Mouse (Mus musculus) CH12.LX (cell line): Measurements from ENCODE around the gene Slc28a1. TPM values are rescaled to one million over a fixed set of nuclear protein-coding genes. Genes with fewer than 3 reads are reported as not detected.

Experiments used
- DNase-seq: peaks from one replicate; pipeline ENCODE4 v3.0.0-alpha.2; 2013; ENCODE audit errors: extremely low read depth
- H3K27ac ChIP-seq: 2 replicates; pipeline ENCODE4 v1.5.1; 2012; ENCODE audit warnings: low read depth, mild to moderate bottlenecking, control low read depth, moderate library complexity; ENCODE audit not compliant: insufficient read depth
- H3K27me3 ChIP-seq: replicated peaks from 2 replicates; pipeline ENCODE3; 2012; ENCODE audit warnings: inconsistent platforms
- H3K36me3 ChIP-seq, 2 experiments: replicated peaks in 1 of 2; 2 replicates each; pipeline versions ENCODE3 to v1.6.1; 2012; ENCODE audit warnings: inconsistent platforms in 1 of 2, low read length in 1 of 2, mild to moderate bottlenecking in 1 of 2, mixed read lengths in 1 of 2, moderate library complexity in 1 of 2; ENCODE audit not compliant: control insufficient read depth in 1 of 2, insufficient read depth in 1 of 2
- H3K4me1 ChIP-seq, 2 experiments: 2 replicates each; pipeline ENCODE4 v1.6.1; 2012; ENCODE audit warnings: inconsistent platforms in 1 of 2, moderate library complexity in 1 of 2; ENCODE audit not compliant: insufficient read depth in 2 of 2, control insufficient read depth in 1 of 2
- H3K4me2 ChIP-seq: 2 replicates; pipeline ENCODE4 v1.6.1; 2012; ENCODE audit warnings: low read depth, mild to moderate bottlenecking, control low read depth; ENCODE audit not compliant: poor library complexity, insufficient read depth, severe bottlenecking
- H3K4me3 ChIP-seq, 3 experiments: fragments of 150-350 bp in 1 of 3; sonication (generic) in 1 of 3; replicated peaks in 1 of 3; 2 replicates each; pipeline versions ENCODE3 to v1.5.1; 2011 to 2012; ENCODE audit warnings: low read depth in 2 of 3, low read length in 2 of 3, mild to moderate bottlenecking in 2 of 3, moderate library complexity in 2 of 3, control low read depth in 1 of 3, improper control_type of control experiment in 1 of 3, inconsistent platforms in 1 of 3, mixed read lengths in 1 of 3; ENCODE audit not compliant: poor library complexity in 1 of 3
- H3K79me2 ChIP-seq: replicated peaks from 2 replicates; pipeline ENCODE4 v1.6.1; 2012; ENCODE audit warnings: mild to moderate bottlenecking, moderate library complexity; ENCODE audit not compliant: control insufficient read depth, poor library complexity, insufficient read depth, severe bottlenecking; ENCODE audit errors: extremely low read depth
- H3K9ac ChIP-seq: 2 replicates; pipeline ENCODE4 v1.6.1; 2012; ENCODE audit warnings: low read depth, mild to moderate bottlenecking, control low read depth, moderate library complexity; ENCODE audit not compliant: insufficient read depth
- H3K9me3 ChIP-seq: replicated peaks from 2 replicates; pipeline ENCODE3; 2012; ENCODE audit warnings: low read length, inconsistent platforms, mixed read lengths
- EP300 ChIP-seq: IDR thresholded peaks from 2 replicates; pipeline ENCODE4 v1.6.1; 2011; ENCODE audit warnings: low read length, improper control_type of control experiment
- ETS1 ChIP-seq: conservative IDR thresholded peaks from 2 replicates; pipeline ENCODE4 v1.6.1; 2012; ENCODE audit warnings: low read depth, mild to moderate bottlenecking, inconsistent platforms, low read length, improper control_type of control experiment, moderate library complexity
- KAT2A ChIP-seq: IDR thresholded peaks from 2 replicates; pipeline ENCODE4 v1.6.1; 2012; ENCODE audit warnings: low read length, improper control_type of control experiment, inconsistent platforms; ENCODE audit not compliant: insufficient replicate concordance
- PAX5 ChIP-seq: IDR thresholded peaks from 2 replicates; pipeline ENCODE4 v1.6.1; 2012; ENCODE audit warnings: low read length, inconsistent platforms, mixed read lengths
- POLR2A ChIP-seq: IDR thresholded peaks from 2 replicates; pipeline ENCODE4 v1.6.1; 2011; ENCODE audit warnings: low read depth, mild to moderate bottlenecking, improper control_type of control experiment, low read length
- SMC3 ChIP-seq: IDR thresholded peaks from 2 replicates; pipeline ENCODE4 v1.6.1; 2011; ENCODE audit warnings: low read depth, low read length, improper control_type of control experiment
- TCF12 ChIP-seq: IDR thresholded peaks from 2 replicates; pipeline ENCODE4 v1.6.1; 2014; ENCODE audit warnings: low read depth, mild to moderate bottlenecking, inconsistent platforms, low read length, improper control_type of control experiment
- UBTF ChIP-seq: IDR thresholded peaks from 2 replicates; pipeline ENCODE4 v1.6.1; 2012; ENCODE audit warnings: low read depth, mild to moderate bottlenecking, inconsistent platforms, low read length, improper control_type of control experiment, moderate library complexity
- ZKSCAN1 ChIP-seq: IDR thresholded peaks from 2 replicates; pipeline ENCODE4 v1.6.1; 2012; ENCODE audit warnings: low read depth, inconsistent platforms, low read length, improper control_type of control experiment, borderline replicate concordance
- ZMIZ1 ChIP-seq: IDR thresholded peaks from 2 replicates; pipeline ENCODE4 v1.6.1; 2012; ENCODE audit warnings: low read depth, mild to moderate bottlenecking, inconsistent platforms, low read length, improper control_type of control experiment
- ZNF384 ChIP-seq: IDR thresholded peaks from 2 replicates; pipeline ENCODE4 v1.6.1; 2012; ENCODE audit warnings: low read depth, low read length, improper control_type of control experiment, inconsistent platforms
- dilution Hi-C: fragments of 300-500 bp; cut with MboI; formaldehyde crosslinking; loops from 2 replicates; pipeline ENCODE4 v1.14.3; 2020; ENCODE audit warnings: low sequenced_read_pairs; ENCODE audit not compliant: extremely low pct_unique_long_range_greater_than_20kb, extremely low pct_ligation_motif_present
- in situ Hi-C: fragments of 300-500 bp; cut with MboI; formaldehyde crosslinking; loops from 3 replicates; pipeline ENCODE4 v1.14.3; 2019; ENCODE audit warnings: low sequenced_read_pairs, low pct_ligation_motif_present, low pct_unique_long_range_greater_than_20kb, mixed read lengths
- polyA plus RNA-seq: library from polyadenylated mRNA; unstranded; fragments of >175 nt; gene quantifications from 2 replicates; pipeline ENCODE4 v1.2.1, GENCODE M21; 2012; ENCODE audit warnings: low read depth; ENCODE audit not compliant: insufficient read length
- total RNA-seq, 2 experiments: library from RNA; depleted of rRNA; stranded (reverse); fragments of 300-350 nt in 1 of 2; fragments of >200 nt in 1 of 2; gene quantifications; 2 replicates each; pipeline ENCODE4 v1.2.3; 2012 to 2014

Slc28a1 gene
- total and polyA plus RNA-seq, 3 experiments = 0.04 to 0.13 TPM; not detected in 1

DNA sequence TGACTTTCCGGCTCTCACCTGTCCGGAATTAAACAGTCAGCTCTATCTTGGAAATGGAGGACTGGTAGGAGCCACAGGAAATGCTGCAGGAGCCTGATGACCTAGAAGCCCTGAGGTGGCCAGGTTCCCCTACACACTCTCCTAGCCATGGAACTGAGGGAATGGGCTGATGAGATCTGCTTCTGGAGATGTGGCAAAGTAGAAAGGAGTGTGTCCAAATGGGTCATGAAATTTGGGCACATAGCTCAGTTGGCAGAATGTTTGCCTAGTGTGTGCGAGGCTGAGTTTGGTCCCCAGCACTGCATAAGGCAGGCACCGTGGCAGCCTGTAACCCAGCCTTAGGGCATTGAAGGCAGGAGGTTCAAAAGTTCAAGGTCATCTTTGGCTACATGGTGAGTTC lies 3.8 kb upstream of the Slc28a1 start:
- in situ Hi-C loops = no loop called here
- H3K9me3 ChIP-seq = no peaks in the 10 kb centered on the region
- H3K4me3 ChIP-seq = no peak overlapping the region
- no peak overlapping the region for H3K9ac ChIP-seq
- no peaks in the 10 kb centered on the region for H3K27me3 ChIP-seq
- no peak overlapping the region for H3K4me2 ChIP-seq
- H3K4me1 ChIP-seq = peaks cover 0 to 17% of the 10 kb centered on the region in 2 experiments; a peak in 2 of 4 replicates
- TF ChIP-seq PAX5 (no peak), EP300 (no peak), ZMIZ1 (no peak), ZKSCAN1 (no peak), TCF12 (no peak), UBTF (no peak)
- TF ChIP-seq, all 38 proteins: peak for 0
- DNase-seq = no peak
- dilution Hi-C loops = no loop called here
- Histone ChIP-seq H3K36me3 (no peaks in the 10 kb centered on the region), H3K79me2 (no peaks in the 10 kb centered on the region), H3K27ac (no peak overlapping the region)

DNA sequence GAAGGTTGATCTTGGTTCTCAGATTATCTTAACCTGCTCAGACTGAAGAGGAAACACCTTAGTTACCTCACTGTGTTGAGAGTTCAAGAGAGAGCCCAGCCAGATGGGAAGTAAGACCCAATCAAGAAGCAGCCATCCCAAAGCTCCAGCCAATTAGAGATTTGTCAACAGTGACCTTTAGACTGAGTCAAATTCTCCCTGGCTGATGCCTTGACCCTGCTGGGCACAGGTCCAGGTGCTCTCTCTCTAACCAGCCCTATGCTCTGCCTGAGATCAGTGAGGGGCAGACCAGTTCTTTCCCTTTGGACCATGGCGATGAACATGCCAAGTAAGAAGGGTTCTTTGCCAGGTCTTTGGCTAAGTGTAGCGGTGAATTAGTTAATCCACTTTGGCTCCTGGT lies 2.9 kb upstream of the Slc28a1 start:
- DNase-seq = no peak
- H3K36me3 ChIP-seq = no peaks in the 10 kb centered on the region
- H3K27ac ChIP-seq = no peak overlapping the region
- H3K9ac ChIP-seq = no peak overlapping the region
- no peaks in the 10 kb centered on the region for H3K27me3 ChIP-seq
- peaks cover 0 to 23% of the 10 kb centered on the region in 2 experiments; a peak in 2 of 4 replicates for H3K4me1 ChIP-seq
- no peak overlapping the region; the same call in 1 of the 2 replicates for H3K4me2 ChIP-seq
- dilution Hi-C loops = no loop called here
- in situ Hi-C loops = no loop called here
- no peak overlapping the region for H3K4me3 ChIP-seq
- no peak for TF ChIP-seq POLR2A
- no peak for TF ChIP-seq UBTF
- TF ChIP-seq ETS1 = no peak
- TF ChIP-seq TCF12 = no peak
- no peak for TF ChIP-seq ZNF384
- no peaks in the 10 kb centered on the region for H3K9me3 ChIP-seq
- H3K79me2 ChIP-seq = no peaks in the 10 kb centered on the region

- H3K36me3 ChIP-seq = no peaks in the 10 kb centered on the region
- 0 out of 2 replicates have a peak, but pooled peaks have one; percentile 5 for TF ChIP-seq SMC3
- TF ChIP-seq KAT2A = no peak
- no peak overlapping the region for H3K27ac ChIP-seq
- dilution Hi-C loops (no loop called here), in situ Hi-C loops (no loop called here)
- H3K27me3 ChIP-seq = no peaks in the 10 kb centered on the region
- no peaks in the 10 kb centered on the region for H3K79me2 ChIP-seq
- no peak overlapping the region for H3K4me2 ChIP-seq
- peaks cover 0 to 25% of the 10 kb centered on the region in 2 experiments; a peak in 2 of 4 replicates for H3K4me1 ChIP-seq
- no peak overlapping the region for H3K4me3 ChIP-seq
- no peak for DNase-seq
- H3K9me3 ChIP-seq = no peaks in the 10 kb centered on the region
- no peak overlapping the region for H3K9ac ChIP-seq
Observed at GRCm38 (mm10) chr7:81112686-81113360, 1.8 kb upstream of the Slc28a1 start.
